Mouse (Mus musculus) brain, embryonic 14.5 days (tissue): ENCODE data around the gene Csnk1g2. TPM values are rescaled to one million over a fixed set of nuclear protein-coding genes. Genes with fewer than 3 reads are reported as not detected.

Experiments
- DNase-seq: peaks from one replicate; pipeline ENCODE4 v3.0.0-alpha.2; 2011; ENCODE audit warnings: low read depth
- CTCF ChIP-seq: fragments of 200-500 bp; IDR thresholded peaks from 2 replicates; pipeline ENCODE4 v1.5.1; 2012; ENCODE audit warnings: inconsistent platforms, mild to moderate bottlenecking, moderate library complexity, borderline replicate concordance; ENCODE audit not compliant: insufficient read depth, insufficient read length; ENCODE audit errors: extremely low read depth
- POLR2A ChIP-seq: fragments of 200-500 bp; IDR thresholded peaks from 2 replicates; pipeline ENCODE4 v1.6.1; 2012; ENCODE audit warnings: mild to moderate bottlenecking, inconsistent platforms, borderline replicate concordance; ENCODE audit not compliant: poor library complexity, insufficient read depth, insufficient read length, severe bottlenecking; ENCODE audit errors: extremely low read depth
- polyA plus RNA-seq: library from polyadenylated mRNA; depleted of rRNA; stranded (reverse); fragments of >200 nt; gene quantifications from 2 replicates; pipeline ENCODE4 v1.2.3, GENCODE M21; 2012; rRNA removed

Csnk1g2 gene
- polyA plus RNA-seq, result 213 and 237 TPM in 2 replicates

- DNase-seq, result peak; percentile 11
- TF ChIP-seq CTCF (no peak), POLR2A (peak; percentile 96)
Measured at GRCm38 (mm10) chr10:80622661-80623456, at the start of gene Csnk1g2. Gene Csnk1g2 (plus strand): TSS chr10:80622838.

GRCm38 (mm10) chr10:80573944-80574343 lies 48.7 kb upstream of the Csnk1g2 start:
- peak; percentile 45 for DNase-seq
- no peak for TF ChIP-seq POLR2A
- no peak for TF ChIP-seq CTCF

- no peak for TF ChIP-seq CTCF
- no peak for TF ChIP-seq POLR2A
- no peak for DNase-seq
Measured at GRCm38 (mm10) chr10:80574896-80575295, 47.7 kb upstream of the Csnk1g2 start.

- DNase-seq, result no peak
- no peak for TF ChIP-seq POLR2A
- no peak for TF ChIP-seq CTCF
Measured at GRCm38 (mm10) chr10:80575925-80576324, 46.7 kb upstream of the Csnk1g2 start.

- DNase-seq, result peak; percentile 30
- TF ChIP-seq CTCF, result no peak
- no peak for TF ChIP-seq POLR2A
Measured at GRCm38 (mm10) chr10:80576351-80577194, 46.1 kb upstream of the Csnk1g2 start.

GRCm38 (mm10) chr10:80577195-80578130 lies 45.2 kb upstream of the Csnk1g2 start, which contains the start of gene Klf16:
Gene Klf16 (minus strand): TSS chr10:80577321.
- TF ChIP-seq POLR2A (0 out of 2 replicates have a peak, but pooled peaks have one; percentile 18), CTCF (no peak)
- DNase-seq, result peak; percentile 97

- DNase-seq, result peak; percentile 82
- no peak for TF ChIP-seq POLR2A
- TF ChIP-seq CTCF, result peak; percentile 77
Measured at GRCm38 (mm10) chr10:80578131-80578750, 44.4 kb upstream of the Csnk1g2 start.

GRCm38 (mm10) chr10:80578911-80579310 lies 43.7 kb upstream of the Csnk1g2 start:
- TF ChIP-seq POLR2A (no peak), CTCF (peak; percentile 55; the same call in 1 of the 2 replicates)
- DNase-seq, result peak; percentile 71

- no peak for TF ChIP-seq CTCF
- no peak for TF ChIP-seq POLR2A
- no peak for DNase-seq
Measured at GRCm38 (mm10) chr10:80583047-80583446, 39.6 kb upstream of the Csnk1g2 start.

- no peak for TF ChIP-seq CTCF
- TF ChIP-seq POLR2A, result no peak
- DNase-seq, result no peak
Measured at GRCm38 (mm10) chr10:80584045-80584488, 38.6 kb upstream of the Csnk1g2 start.
